Mouse (Mus musculus) embryonic facial prominence, embryonic 13.5 days (tissue): ENCODE measurements around the gene Jpt2. TPM values are rescaled to one million over a fixed set of nuclear protein-coding genes. Genes with fewer than 3 reads are reported as not detected.
A peak's percentile ranks its signal among the peaks of the same experiment; 100 is the strongest.

Experiments used
- ATAC-seq: fragments of 200-750 bp; cut with Nextera tagmentation; 2 replicates; pipeline ENCODE4 v1.8.0; 2017; ENCODE audit warnings: low read depth; ENCODE audit not compliant: insufficient number of reproducible peaks, insufficient read depth, low FRiP score, low TSS enrichment
- H3K27ac ChIP-seq: fragments of 300-500 bp; sonication (generic); 2 replicates; pipeline ENCODE4 v1.5.1; 2015; ENCODE audit warnings: moderate library complexity, mild to moderate bottlenecking, inconsistent platforms
- H3K27me3 ChIP-seq: fragments of 300-500 bp; sonication (generic); 2 replicates; pipeline ENCODE4 v1.6.1; 2015; ENCODE audit warnings: mild to moderate bottlenecking, inconsistent platforms
- H3K36me3 ChIP-seq: fragments of 300-500 bp; sonication (generic); 2 replicates; pipeline ENCODE4 v1.6.1; 2015; ENCODE audit warnings: mild to moderate bottlenecking, inconsistent platforms
- H3K4me1 ChIP-seq: fragments of 300-500 bp; sonication (generic); 2 replicates; pipeline ENCODE4 v1.6.1; 2015; ENCODE audit warnings: inconsistent platforms
- H3K4me2 ChIP-seq: fragments of 300-500 bp; sonication (generic); 2 replicates; pipeline ENCODE4 v1.6.1; 2015; ENCODE audit warnings: moderate library complexity, mild to moderate bottlenecking, inconsistent platforms
- H3K4me3 ChIP-seq: fragments of 300-500 bp; sonication (generic); 2 replicates; pipeline ENCODE4 v1.5.1; 2015; ENCODE audit warnings: mild to moderate bottlenecking, inconsistent platforms
- H3K9ac ChIP-seq: fragments of 300-500 bp; sonication (generic); 2 replicates; pipeline ENCODE4 v1.6.1; 2015; ENCODE audit warnings: mild to moderate bottlenecking, inconsistent platforms
- H3K9me3 ChIP-seq: fragments of 300-500 bp; sonication (generic); 2 replicates; pipeline ENCODE4 v1.6.1; 2016; ENCODE audit warnings: inconsistent platforms
- WGBS: fragments of 180-500 bp; shearing (Covaris S2); methylation state at CpG from one replicate; pipeline ENCODE4 v1.1.7; 2015; ENCODE audit warnings: mixed read lengths; 5-methylcytosine and 5-hydroxymethylcytosine counted together
- polyA plus RNA-seq: library from polyadenylated mRNA; unstranded; fragments of >200 nt; fragmentation: Nextera tagmentation; extraction: Ambion mirVana; gene quantifications from 2 replicates; pipeline ENCODE4 v1.2.1, GENCODE M21; 2015

Jpt2 gene
- polyA plus RNA-seq, 1 experiment from 2014 or later, result 236 TPM

DNA sequence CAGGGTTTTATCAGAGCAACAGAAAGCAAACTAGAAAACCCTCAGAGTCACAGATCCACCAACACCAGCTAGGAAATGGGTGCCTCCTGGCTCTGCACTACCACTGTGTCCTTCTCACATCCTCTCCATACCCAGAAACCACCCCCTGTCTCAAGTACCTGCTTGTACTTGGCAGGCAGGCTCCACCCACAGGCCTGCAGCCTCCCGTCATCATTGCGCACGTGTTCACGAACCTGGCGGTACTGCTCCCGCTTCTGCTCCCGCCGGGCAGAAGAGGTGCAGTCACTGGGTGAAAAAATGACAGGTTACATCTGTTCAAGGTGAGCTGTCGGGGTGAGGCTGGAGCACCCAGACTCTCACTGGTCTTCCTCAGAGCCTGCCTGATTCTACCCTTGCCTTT is 56.7 kb downstream of the Jpt2 start:
- Histone ChIP-seq H3K36me3 (peaks cover 100% of the 10 kb centered on the region), H3K27me3 (no peaks in the 10 kb centered on the region), H3K4me1 (no peaks in the 10 kb centered on the region), H3K4me2 (no peak overlapping the region), H3K9ac (no peak overlapping the region), H3K27ac (no peak overlapping the region), H3K9me3 (no peaks in the 10 kb centered on the region), H3K4me3 (no peak overlapping the region)
- WGBS, result 93% methylated on average over 9 of the region's 9 CpGs
- no peak for ATAC-seq

DNA sequence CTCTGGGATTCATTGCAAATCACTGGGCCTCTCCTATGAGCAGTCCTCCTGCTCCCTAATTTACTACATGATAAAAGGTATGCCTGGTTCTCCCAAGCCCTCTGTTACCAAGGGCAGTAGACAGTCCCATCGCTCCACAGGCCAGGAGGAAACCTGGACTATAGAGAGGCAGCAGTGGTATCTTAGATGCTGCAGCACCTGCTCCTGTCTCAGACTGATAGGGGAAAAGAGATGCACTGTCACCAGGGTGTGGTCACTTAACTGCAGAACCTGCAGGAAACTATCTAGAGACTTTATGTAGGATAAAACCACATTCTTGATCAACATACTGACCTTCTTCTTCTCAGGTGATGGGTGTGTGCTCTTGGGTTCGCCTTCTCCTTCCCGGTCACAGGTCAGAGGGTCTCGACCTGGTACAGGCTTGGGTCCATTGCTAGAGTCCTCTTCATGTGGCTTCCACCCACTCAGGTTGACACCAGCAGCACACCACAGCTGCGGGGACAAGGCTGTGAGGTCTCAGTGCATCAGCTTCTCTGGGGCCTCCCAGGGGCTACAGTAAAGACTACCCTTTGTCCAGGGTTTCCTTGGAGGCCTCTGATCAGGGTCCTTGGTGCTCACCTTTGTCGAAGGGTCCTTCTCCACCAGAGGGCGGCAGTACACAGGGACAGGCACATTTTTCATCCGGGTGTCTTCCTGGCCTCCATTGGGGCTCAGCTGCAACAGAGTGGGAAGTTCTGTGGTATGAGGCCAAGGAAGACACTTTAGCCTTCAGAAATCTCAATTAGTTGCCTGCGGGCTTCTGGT is 57.6 kb downstream of the Jpt2 start:
- Histone ChIP-seq H3K4me1 (peaks cover 3% of the 10 kb centered on the region), H3K27ac (no peak overlapping the region), H3K4me3 (no peak overlapping the region), H3K36me3 (peaks cover 100% of the 10 kb centered on the region), H3K4me2 (no peak overlapping the region), H3K9me3 (no peaks in the 10 kb centered on the region), H3K9ac (no peak overlapping the region), H3K27me3 (no peaks in the 10 kb centered on the region)
- no peak for ATAC-seq
- WGBS, result 71% methylated on average over 9 of the region's 9 CpGs

DNA sequence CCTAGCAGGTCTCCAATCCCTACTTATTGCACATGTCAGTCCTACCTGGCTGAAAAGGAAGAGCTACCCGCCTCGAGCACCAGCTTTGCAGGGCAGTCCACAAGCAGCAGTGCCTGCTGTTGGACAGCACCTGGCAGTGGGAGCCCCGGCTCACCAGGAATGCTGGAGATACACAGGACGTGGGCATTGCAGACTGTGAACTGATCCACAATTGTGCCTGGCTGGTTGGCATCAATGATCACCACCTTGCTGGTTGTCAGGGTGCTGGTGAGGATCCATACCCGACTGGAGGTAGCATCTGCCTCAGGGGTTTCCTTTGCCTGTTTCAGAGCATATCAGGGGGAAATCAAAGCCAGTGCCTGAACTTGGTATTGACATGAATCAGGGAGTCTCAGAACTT is 58.4 kb downstream of the Jpt2 start:
- no peak overlapping the region for H3K4me3 ChIP-seq
- H3K36me3 ChIP-seq, result peaks cover 98% of the 10 kb centered on the region
- H3K4me1 ChIP-seq, result peaks cover 11% of the 10 kb centered on the region
- no peaks in the 10 kb centered on the region for H3K9me3 ChIP-seq
- H3K27ac ChIP-seq, result no peak overlapping the region
- no peak overlapping the region for H3K4me2 ChIP-seq
- no peaks in the 10 kb centered on the region for H3K27me3 ChIP-seq
- ATAC-seq, result no peak
- H3K9ac ChIP-seq, result no peak overlapping the region
- 92% methylated on average over 5 of the region's 5 CpGs for WGBS

DNA sequence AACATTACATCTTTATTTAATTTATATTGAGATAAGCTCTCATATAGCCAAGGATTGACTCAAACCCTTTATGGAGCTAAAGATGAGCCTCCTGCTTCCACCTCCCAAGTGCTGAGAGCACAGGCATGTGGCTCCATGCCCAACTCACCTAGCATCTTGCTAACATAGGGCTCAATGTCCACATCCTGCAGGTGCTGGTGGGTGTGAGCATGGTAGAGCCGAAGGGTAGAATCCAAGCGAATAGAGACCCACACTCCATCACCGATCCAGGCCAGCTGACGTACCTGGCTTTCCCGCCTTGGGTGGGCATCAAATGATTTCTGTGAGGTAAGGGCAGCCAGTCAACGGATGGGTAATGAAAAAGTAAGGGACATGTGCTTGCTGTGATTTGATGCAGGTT is 60.5 kb downstream of the Jpt2 start:
- 90% methylated on average over 6 of the region's 6 CpGs for WGBS
- no peak overlapping the region for H3K4me3 ChIP-seq
- H3K9ac ChIP-seq, result no peak overlapping the region
- H3K27ac ChIP-seq, result no peak overlapping the region
- H3K27me3 ChIP-seq, result no peaks in the 10 kb centered on the region
- peaks cover 26% of the 10 kb centered on the region for H3K4me1 ChIP-seq
- H3K36me3 ChIP-seq, result peaks cover 77% of the 10 kb centered on the region
- H3K9me3 ChIP-seq, result no peaks in the 10 kb centered on the region
- ATAC-seq, result no peak
- no peak overlapping the region for H3K4me2 ChIP-seq

DNA sequence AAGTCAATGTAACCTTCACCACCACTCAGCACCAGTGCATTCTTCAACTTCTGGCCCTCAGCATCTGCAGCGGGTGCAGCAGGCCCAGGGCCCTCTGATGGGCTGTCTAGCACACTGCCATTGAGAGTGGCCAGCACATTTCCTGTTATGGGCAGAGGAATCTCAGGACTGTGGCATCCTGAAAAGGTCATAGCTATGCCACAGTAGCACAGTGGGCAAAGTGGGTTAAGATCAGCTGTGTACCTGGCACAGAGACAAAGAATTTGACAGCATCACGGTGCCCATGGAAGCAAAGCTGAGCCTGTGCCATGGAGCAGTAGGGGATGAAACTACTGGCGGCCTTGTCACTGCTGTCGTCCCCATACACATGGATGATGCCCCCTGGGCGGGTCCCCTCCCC is 61.3 kb downstream of the Jpt2 start:
- peaks cover 30% of the 10 kb centered on the region for H3K4me1 ChIP-seq
- H3K9me3 ChIP-seq, result no peaks in the 10 kb centered on the region
- no peak overlapping the region for H3K4me2 ChIP-seq
- H3K27ac ChIP-seq, result no peak overlapping the region
- no peak overlapping the region for H3K9ac ChIP-seq
- peaks cover 68% of the 10 kb centered on the region for H3K36me3 ChIP-seq
- 80% methylated on average over 5 of the region's 5 CpGs for WGBS
- no peak for ATAC-seq
- no peaks in the 10 kb centered on the region for H3K27me3 ChIP-seq
- no peak overlapping the region for H3K4me3 ChIP-seq

DNA sequence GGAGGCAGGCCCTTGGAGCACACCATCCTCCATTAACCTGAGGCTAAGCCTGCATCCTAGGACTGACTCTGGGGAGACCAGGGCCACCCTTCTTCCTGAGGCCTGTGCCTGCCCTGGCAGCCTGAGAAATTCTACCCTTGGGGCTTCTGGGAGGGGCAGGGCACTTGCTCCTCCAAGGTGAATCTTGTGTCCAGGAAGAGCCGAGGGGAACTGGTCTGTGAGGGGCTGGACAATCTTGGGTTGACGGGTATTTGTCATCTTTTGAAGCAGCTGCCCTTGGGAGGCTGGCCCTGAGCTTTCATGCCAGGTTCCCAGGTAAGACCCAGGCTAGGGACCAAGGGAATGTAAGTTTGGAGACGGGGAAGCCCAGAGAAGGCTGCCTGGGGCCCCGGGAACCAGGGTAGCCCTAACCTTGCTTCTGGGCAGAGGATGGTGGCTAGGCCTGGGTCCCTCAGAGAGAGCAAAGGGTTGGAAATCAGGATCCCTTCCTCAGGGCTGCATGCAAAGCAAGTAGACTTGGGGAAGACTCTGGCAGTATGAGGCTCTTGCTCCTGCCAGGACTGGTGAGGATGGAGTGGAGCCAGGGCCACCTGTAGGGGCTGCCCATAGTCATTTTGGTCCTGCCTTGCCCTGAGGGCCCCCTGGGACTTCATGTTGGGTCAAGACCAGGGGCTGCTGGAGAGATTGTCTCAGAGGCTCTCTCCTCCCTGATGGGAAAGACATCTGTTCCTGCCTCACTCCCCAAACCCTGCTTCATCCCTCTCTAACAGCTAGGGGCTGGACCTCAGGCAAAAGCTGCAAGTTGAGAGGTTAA is 62.2 kb downstream of the Jpt2 start:
- H3K9me3 ChIP-seq, result no peaks in the 10 kb centered on the region
- peaks cover 39% of the 10 kb centered on the region for H3K4me1 ChIP-seq
- WGBS, result 71% methylated on average over 4 of the region's 4 CpGs
- no peaks in the 10 kb centered on the region for H3K27me3 ChIP-seq
- H3K9ac ChIP-seq, result peak overlapping the region; percentile 96; the same call in 1 of the 2 replicates
- ATAC-seq, result no peak
- H3K27ac ChIP-seq, result no peak overlapping the region
- H3K36me3 ChIP-seq, result peaks cover 64% of the 10 kb centered on the region
- H3K4me2 ChIP-seq, result no peak overlapping the region
- peak overlapping the region; percentile 8 for H3K4me3 ChIP-seq

DNA sequence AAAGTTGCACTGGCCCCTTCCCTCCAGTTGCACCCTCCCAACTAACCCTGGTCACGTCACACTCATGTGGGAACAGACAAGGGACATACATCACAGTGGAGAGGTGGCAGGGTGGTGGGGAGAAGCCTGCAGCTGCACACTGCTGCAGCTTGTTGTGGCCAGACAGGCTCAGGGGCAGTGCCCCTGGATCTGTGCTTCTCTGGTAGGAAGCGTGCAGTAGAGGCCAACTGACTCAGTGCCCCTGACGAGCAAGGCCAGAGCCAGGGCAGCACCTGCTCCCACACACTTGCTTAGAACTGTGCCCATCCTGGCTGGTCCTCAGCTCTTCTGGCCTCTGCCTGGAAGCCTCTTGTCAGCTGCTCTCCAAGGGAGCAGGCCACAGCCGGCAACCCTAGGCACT is 62.9 kb downstream of the Jpt2 start:
- Histone ChIP-seq H3K27ac (no peak overlapping the region), H3K4me3 (peak overlapping the region; percentile 8), H3K4me2 (peak overlapping the region; percentile 98), H3K9ac (peak overlapping the region; percentile 96; the same call in 1 of the 2 replicates), H3K36me3 (peaks cover 64% of the 10 kb centered on the region), H3K9me3 (no peaks in the 10 kb centered on the region), H3K4me1 (peaks cover 40% of the 10 kb centered on the region), H3K27me3 (no peaks in the 10 kb centered on the region)
- ATAC-seq, result no peak
- 75% methylated on average over 4 of the region's 4 CpGs for WGBS

DNA sequence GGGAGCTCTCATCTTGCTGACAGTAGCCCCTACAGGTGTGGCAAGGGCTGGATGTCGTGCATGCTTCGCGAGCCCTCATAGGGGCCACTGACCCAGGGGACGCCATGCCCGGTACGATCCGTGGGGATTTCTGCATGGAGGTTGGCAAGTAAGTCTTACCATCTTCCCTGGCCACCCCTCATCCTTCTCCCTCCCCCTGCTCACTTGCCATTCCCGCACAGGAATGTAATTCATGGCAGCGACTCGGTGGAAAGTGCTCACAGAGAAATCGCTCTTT is 63.6 kb downstream of the Jpt2 start:
- no peak for ATAC-seq
- peak overlapping the region; percentile 86; the same call in 1 of the 2 replicates for H3K27ac ChIP-seq
- 34% methylated on average over 11 of the region's 11 CpGs for WGBS
- H3K9me3 ChIP-seq, result no peaks in the 10 kb centered on the region
- H3K4me2 ChIP-seq, result peak overlapping the region; percentile 98
- peaks cover 64% of the 10 kb centered on the region for H3K36me3 ChIP-seq
- H3K4me1 ChIP-seq, result peaks cover 40% of the 10 kb centered on the region
- H3K27me3 ChIP-seq, result no peaks in the 10 kb centered on the region
- peak overlapping the region; percentile 89 for H3K4me3 ChIP-seq
- H3K9ac ChIP-seq, result peak overlapping the region; percentile 96

DNA sequence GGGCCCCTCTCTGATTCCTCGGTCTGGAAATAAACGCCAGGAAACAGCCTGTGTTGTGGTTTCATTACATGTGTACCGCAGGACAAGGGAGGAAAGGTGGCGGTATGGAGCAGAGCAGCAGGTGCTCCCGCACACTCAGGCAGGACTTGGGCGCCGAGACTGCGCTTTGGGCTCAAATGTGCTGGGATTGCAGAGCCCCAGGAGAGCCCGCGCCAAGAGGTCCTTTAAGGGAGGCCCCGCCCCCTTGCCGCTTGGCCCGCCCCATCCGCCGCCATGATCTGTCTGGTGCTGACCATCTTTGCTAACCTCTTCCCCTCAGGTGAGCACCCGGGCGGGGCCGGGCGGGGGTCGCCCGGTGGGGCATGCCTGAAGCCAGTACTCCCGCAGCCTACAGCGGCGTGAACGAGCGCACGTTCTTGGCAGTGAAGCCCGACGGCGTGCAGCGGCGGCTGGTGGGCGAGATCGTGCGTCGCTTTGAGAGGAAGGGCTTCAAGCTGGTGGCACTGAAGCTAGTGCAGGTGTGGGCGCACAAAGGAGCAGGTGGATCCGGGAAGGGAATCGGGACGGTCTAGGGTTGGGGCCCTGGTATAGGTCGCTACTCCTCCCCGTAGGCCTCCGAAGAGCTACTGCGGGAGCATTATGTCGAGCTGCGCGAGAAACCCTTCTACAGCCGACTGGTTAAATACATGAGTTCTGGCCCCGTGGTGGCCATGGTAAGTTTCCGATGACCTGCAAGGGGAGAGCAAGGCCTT is 64.1 kb downstream of the Jpt2 start, which contains the start of gene Nme3:
Nme3 (plus strand) TSS at position 260 of the 752 bp plus-strand sequence.
- H3K27ac ChIP-seq, result peak within 1 kb of the TSS; percentile 86
- WGBS, result under 1% methylated on average over 50 of the region's 50 CpGs
- H3K4me3 ChIP-seq, result peak within 1 kb of the TSS; percentile 89
- no peaks in the 10 kb centered on the region for H3K27me3 ChIP-seq
- H3K4me2 ChIP-seq, result peak within 1 kb of the TSS; percentile 98
- H3K36me3 ChIP-seq, result peaks cover 64% of the 10 kb centered on the region
- H3K9ac ChIP-seq, result peak within 1 kb of the TSS; percentile 96
- peak; percentile 67 for ATAC-seq
- peaks cover 40% of the 10 kb centered on the region for H3K4me1 ChIP-seq
- no peaks in the 10 kb centered on the region for H3K9me3 ChIP-seq

DNA sequence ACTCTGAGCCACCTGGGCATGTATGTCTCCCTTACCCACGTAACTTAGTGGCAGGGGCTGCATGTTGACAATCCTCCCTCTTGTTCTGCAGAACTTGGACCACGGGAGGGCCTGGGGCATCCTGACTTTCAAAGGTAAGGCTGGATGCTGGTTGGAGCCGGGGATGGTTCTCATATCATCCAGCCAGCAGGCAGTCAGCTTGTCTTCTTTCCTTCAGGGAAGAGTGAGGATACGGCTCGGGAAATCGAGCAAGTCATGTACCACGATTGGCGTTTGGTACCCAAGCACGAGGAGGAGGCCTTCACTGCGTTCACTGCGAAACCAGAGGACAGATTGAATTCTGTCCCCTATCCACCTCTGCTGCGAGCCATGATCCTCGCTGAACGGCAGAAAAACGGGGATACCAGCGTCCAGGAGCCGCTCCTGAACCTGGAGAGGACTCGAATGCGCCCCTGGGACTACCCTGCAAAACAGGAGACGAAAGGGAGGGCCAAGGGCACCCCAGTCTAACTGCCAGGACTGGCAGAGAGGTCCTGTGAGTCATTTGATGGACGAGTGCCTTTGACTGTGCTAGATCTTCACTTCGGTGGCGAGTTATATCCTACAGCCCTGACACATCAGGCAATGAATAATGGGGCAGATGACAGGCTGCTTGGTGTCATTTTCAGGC is 64.8 kb downstream of the Jpt2 start:
- H3K9me3 ChIP-seq, result no peaks in the 10 kb centered on the region
- H3K4me3 ChIP-seq, result peak overlapping the region; percentile 89
- H3K4me1 ChIP-seq, result peaks cover 40% of the 10 kb centered on the region
- no peaks in the 10 kb centered on the region for H3K27me3 ChIP-seq
- H3K36me3 ChIP-seq, result peaks cover 64% of the 10 kb centered on the region
- peak overlapping the region; percentile 98 for H3K4me2 ChIP-seq
- H3K9ac ChIP-seq, result peak overlapping the region; percentile 96
- H3K27ac ChIP-seq, result peak overlapping the region; percentile 86
- ATAC-seq, result no peak
- WGBS, result 11% methylated on average over 23 of the region's 23 CpGs

DNA sequence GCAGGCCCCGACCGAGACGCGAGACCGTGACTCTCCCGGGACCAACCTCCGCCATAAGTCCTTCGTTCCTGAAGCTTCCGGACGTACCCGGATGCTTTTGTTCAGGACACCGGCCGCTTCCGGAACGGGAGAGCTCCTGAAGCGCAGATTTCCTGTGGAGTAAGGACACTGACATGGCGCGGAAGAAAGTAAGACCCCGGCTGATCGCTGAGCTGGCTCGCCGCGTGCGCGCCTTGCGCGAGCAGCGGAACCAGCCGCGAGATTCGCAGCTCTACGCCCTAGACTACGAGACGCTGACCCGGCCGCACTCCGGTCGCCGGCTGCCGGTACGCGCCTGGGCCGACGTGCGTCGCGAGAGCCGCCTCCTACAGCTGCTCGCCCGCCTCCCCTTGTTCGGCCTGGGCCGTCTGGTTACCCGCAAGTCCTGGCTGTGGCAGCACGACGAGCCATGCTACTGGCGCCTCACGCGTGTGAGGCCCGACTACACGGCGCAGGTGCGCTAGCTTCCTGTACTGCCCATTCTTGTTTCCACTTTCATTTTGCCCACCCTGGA is 65.4 kb downstream of the Jpt2 start, which contains the start of the genes Eme2 and Mrps34:
Eme2 (minus strand) TSS at position 93 of the 553 bp plus-strand sequence.
Mrps34 (plus strand) TSS at position 122 of the 553 bp plus-strand sequence.
- peak within 1 kb of the TSS; percentile 96 for H3K9ac ChIP-seq
- WGBS, result under 1% methylated on average over 62 of the region's 62 CpGs

More for the DNA sequence above, 65.4 kb downstream of the Jpt2 start, which contains the start of the genes Eme2 and Mrps34:
- H3K36me3 ChIP-seq, result peaks cover 64% of the 10 kb centered on the region
- peak within 1 kb of the TSS; percentile 98 for H3K4me2 ChIP-seq
- 0 out of 2 replicates have a peak, but pooled peaks have one; percentile 3 for ATAC-seq
- peaks cover 40% of the 10 kb centered on the region for H3K4me1 ChIP-seq
- H3K4me3 ChIP-seq, result peak within 1 kb of the TSS; percentile 89
- H3K27me3 ChIP-seq, result no peaks in the 10 kb centered on the region
- H3K27ac ChIP-seq, result peak within 1 kb of the TSS; percentile 86
- H3K9me3 ChIP-seq, result no peaks in the 10 kb centered on the region
